13 mouse cellular contexts compared by ENCODE assay signal in genomic region chr10:44691590-44692327, GRCm38 (mm10).
A peak's percentile ranks its signal among the peaks of the same experiment; 100 is the strongest.
DNase-seq lines count a peak whose midpoint lies in the region; ATAC-seq and TF ChIP-seq lines count a peak whose summit lies in the region.
"Had no signal": no experiment of that assay in that cellular context is flagged by ENCODE, and none has a peak within 500 bp of the region (broad histone marks: within the 10 kb centered on the region; RNA-seq: fewer than 3 reads in every experiment).

No protein-coding gene starts in this region.

- H3K79me2 ChIP-seq in macrophage (ENCODE audit: inconsistent target), result no peaks in the 10 kb centered on the region

- H3K9ac ChIP-seq in heart, embryonic 12.5 days, result no peak overlapping the region
- H3K9ac ChIP-seq in liver, postnatal 0 days (replicated peaks), result no peak overlapping the region
- H3K9ac ChIP-seq in liver, embryonic 11.5 days (ENCODE audit: low read depth, low read length), result no peak overlapping the region
- no peak overlapping the region for H3K9ac ChIP-seq in forebrain, embryonic 15.5 days (replicated peaks)
- H3K9ac ChIP-seq: lung, embryonic 14.5 days had no signal

- no peaks in the 10 kb centered on the region for H3K9me3 ChIP-seq in heart, embryonic 12.5 days (replicated peaks)
- no peaks in the 10 kb centered on the region for H3K9me3 ChIP-seq in liver, postnatal 0 days (ENCODE audit: low read length)
- no peaks in the 10 kb centered on the region for H3K9me3 ChIP-seq in liver, embryonic 11.5 days (ENCODE audit: control insufficient read depth, low read length)
- H3K9me3 ChIP-seq in forebrain, embryonic 10.5 days, result no peaks in the 10 kb centered on the region
- no peaks in the 10 kb centered on the region for H3K9me3 ChIP-seq in forebrain, embryonic 15.5 days
- H3K9me3 ChIP-seq: limb, embryonic 10.5 days had no signal

- no peak overlapping the region for H3K27ac ChIP-seq in heart, embryonic 12.5 days (ENCODE audit: poor library complexity, severe bottlenecking)
- peak overlapping the region; percentile 31; the same call in 1 of the 2 replicates for H3K27ac ChIP-seq in liver, postnatal 0 days (ENCODE audit: low read depth)
- no peak overlapping the region for H3K27ac ChIP-seq in liver, embryonic 11.5 days (ENCODE audit: low read depth, low read length)
- H3K27ac ChIP-seq in bone marrow, adult 2 months (ENCODE audit: control insufficient read depth, insufficient read depth, low read depth, low read length, poor library complexity), result peak overlapping the region; percentile 36; the same call in 1 of the 2 replicates
- H3K27ac ChIP-seq in macrophage, result peak overlapping the region; percentile 81
- no peak overlapping the region for H3K27ac ChIP-seq in forebrain, embryonic 10.5 days
- no peak overlapping the region for H3K27ac ChIP-seq in forebrain, embryonic 15.5 days (replicated peaks)
- H3K27ac ChIP-seq: limb, embryonic 10.5 days had no signal

- no peaks in the 10 kb centered on the region for H3K4me1 ChIP-seq in heart, embryonic 12.5 days (replicated peaks)
- 0 out of 2 replicates have a peak, but pooled peaks cover 3% of the 10 kb centered on the region for H3K4me1 ChIP-seq in liver, postnatal 0 days (ENCODE audit: insufficient read depth)
- no peaks in the 10 kb centered on the region for H3K4me1 ChIP-seq in liver, embryonic 11.5 days (replicated peaks; ENCODE audit: control insufficient read depth, insufficient read depth, low read length)
- H3K4me1 ChIP-seq in bone marrow, adult 2 months (ENCODE audit: control insufficient read depth, insufficient read depth, low read length), result peaks cover 2% of the 10 kb centered on the region; the same call in 1 of the 2 replicates
- H3K4me1 ChIP-seq in forebrain, embryonic 10.5 days, result 0 out of 2 replicates have a peak, but pooled peaks cover 1% of the 10 kb centered on the region
- H3K4me1 ChIP-seq in forebrain, embryonic 15.5 days, result no peaks in the 10 kb centered on the region

- no peak for TF ChIP-seq POLR2A in bone marrow, adult 2 months (IDR thresholded peaks at IDR 0.05; ENCODE audit: borderline replicate concordance, control insufficient read depth, low read depth, low read length)

- ATAC-seq in heart, embryonic 12.5 days (ENCODE audit: insufficient number of reproducible peaks, low FRiP score), result no peak
- ATAC-seq in liver, postnatal 0 days, result peak; percentile 36; the same call in 1 of the 2 replicates
- no peak for ATAC-seq in liver, embryonic 11.5 days (replicated peaks; ENCODE audit: low FRiP score)
- ATAC-seq in forebrain, embryonic 15.5 days (replicated peaks), result no peak
- ATAC-seq: forebrain, embryonic 14.5 days; intestine, postnatal 0 days had no signal

- peak; percentile 93 for DNase-seq in heart, adult 11 months
- no peak for DNase-seq in liver, postnatal 0 days
- DNase-seq in liver, embryonic 11.5 days (ENCODE audit: low spot score), result no peak
- DNase-seq in forebrain, embryonic 10.5 days (ENCODE audit: extremely low spot score, low spot score), result no peak
- DNase-seq: cerebellum, postnatal 10 days; lung, embryonic 14.5 days had no signal

- no peak for TF ChIP-seq EP300 in liver, postnatal 0 days (IDR thresholded peaks at IDR 0.05; ENCODE audit: low read depth)

- no peak overlapping the region for H3K4me3 ChIP-seq in heart, embryonic 12.5 days
- no peak overlapping the region for H3K4me3 ChIP-seq in liver, postnatal 0 days (ENCODE audit: low read depth, low read length)
- no peak overlapping the region for H3K4me3 ChIP-seq in liver, embryonic 11.5 days (ENCODE audit: low read depth, low read length)
- no peak overlapping the region for H3K4me3 ChIP-seq in bone marrow, adult 2 months (replicated peaks; ENCODE audit: control insufficient read depth, low read depth, low read length)
- no peak overlapping the region for H3K4me3 ChIP-seq in macrophage (ENCODE audit: inconsistent target)
- H3K4me3 ChIP-seq in forebrain, embryonic 10.5 days, result no peak overlapping the region
- H3K4me3 ChIP-seq in forebrain, embryonic 15.5 days, result no peak overlapping the region
- H3K4me3 ChIP-seq: limb, embryonic 10.5 days had no signal

- no peaks in the 10 kb centered on the region for H3K36me3 ChIP-seq in heart, embryonic 12.5 days
- H3K36me3 ChIP-seq in liver, postnatal 0 days (replicated peaks; ENCODE audit: insufficient read depth, low read length), result no peaks in the 10 kb centered on the region
- no peaks in the 10 kb centered on the region for H3K36me3 ChIP-seq in liver, embryonic 11.5 days (ENCODE audit: control insufficient read depth, insufficient read depth, low read length)
- no peaks in the 10 kb centered on the region for H3K36me3 ChIP-seq in macrophage (ENCODE audit: inconsistent target)
- H3K36me3 ChIP-seq in forebrain, embryonic 10.5 days (replicated peaks), result no peaks in the 10 kb centered on the region
- H3K36me3 ChIP-seq in forebrain, embryonic 15.5 days, result no peaks in the 10 kb centered on the region
- H3K36me3 ChIP-seq: limb, embryonic 10.5 days had no signal

- TF ChIP-seq CTCF in liver, postnatal 0 days (IDR thresholded peaks at IDR 0.05; ENCODE audit: low read depth), result no peak
- no peak for TF ChIP-seq CTCF in bone marrow, adult 2 months (IDR thresholded peaks at IDR 0.05; ENCODE audit: control insufficient read depth, insufficient read depth, low read length)

- H3K4me2 ChIP-seq in heart, embryonic 12.5 days, result no peak overlapping the region
- H3K4me2 ChIP-seq in liver, postnatal 0 days (ENCODE audit: low read depth, low read length), result peak overlapping the region; percentile 26; the same call in 1 of the 2 replicates
- H3K4me2 ChIP-seq in liver, embryonic 11.5 days, result no peak overlapping the region
- H3K4me2 ChIP-seq in forebrain, embryonic 15.5 days (replicated peaks), result no peak overlapping the region
- H3K4me2 ChIP-seq: lung, embryonic 14.5 days had no signal

- WGBS in heart, embryonic 12.5 days, result 66% methylated on average over 15 of the region's 15 CpGs
- 40% methylated on average over 15 of the region's 15 CpGs for WGBS in liver, postnatal 0 days (ENCODE audit: insufficient replicate concordance)
- WGBS in liver, embryonic 11.5 days, result 62% methylated on average over 15 of the region's 15 CpGs
- WGBS in bone marrow, adult 2 months, result 20% methylated on average over 15 of the region's 15 CpGs
- 12% methylated on average over 15 of the region's 15 CpGs for WGBS in macrophage (ENCODE audit: missing documents)
- WGBS in forebrain, embryonic 10.5 days, result 90% methylated on average over 15 of the region's 15 CpGs
- WGBS in forebrain, embryonic 15.5 days, result 88% methylated on average over 15 of the region's 15 CpGs

- H3K27me3 ChIP-seq in heart, embryonic 12.5 days (replicated peaks), result no peaks in the 10 kb centered on the region
- no peaks in the 10 kb centered on the region for H3K27me3 ChIP-seq in liver, postnatal 0 days (ENCODE audit: insufficient read depth, low read length)
- no peaks in the 10 kb centered on the region for H3K27me3 ChIP-seq in liver, embryonic 11.5 days (replicated peaks; ENCODE audit: control insufficient read depth, insufficient read depth, low read length)
- H3K27me3 ChIP-seq in forebrain, embryonic 10.5 days (ENCODE audit: poor library complexity, severe bottlenecking), result no peaks in the 10 kb centered on the region
- no peaks in the 10 kb centered on the region for H3K27me3 ChIP-seq in forebrain, embryonic 15.5 days

Comparison
In these comparisons a context has a peak if more than half of its experiments do, and no peak if none do; other contexts are left out.
1. H3K27ac ChIP-seq: peak in liver, postnatal 0 days (single experiment), bone marrow, adult 2 months (single experiment) and macrophage (single experiment); none in heart, embryonic 12.5 days (single experiment), liver, embryonic 11.5 days (single experiment), forebrain, embryonic 10.5 days (single experiment) and forebrain, embryonic 15.5 days (single experiment).